Mouse (Mus musculus) bone marrow, adult 2 months (tissue): Measurements from ENCODE around the gene Rab8a. TPM values are rescaled to one million over a fixed set of nuclear protein-coding genes. Genes with fewer than 3 reads are reported as not detected.

Source experiments
- H3K27ac ChIP-seq: fragments of 200-500 bp; 2 replicates; pipeline ENCODE4 v1.5.1; 2012; ENCODE audit warnings: low read depth, mild to moderate bottlenecking, control low read depth, inconsistent platforms, low read length; ENCODE audit not compliant: control insufficient read depth, poor library complexity, insufficient read depth
- H3K4me1 ChIP-seq: fragments of 200-500 bp; 2 replicates; pipeline ENCODE4 v1.6.1; 2011; ENCODE audit warnings: low read length; ENCODE audit not compliant: control insufficient read depth, insufficient read depth
- H3K4me3 ChIP-seq: fragments of 200-500 bp; replicated peaks from 2 replicates; pipeline ENCODE3; 2011; ENCODE audit warnings: mild to moderate bottlenecking, low read depth, low read length, control low read depth; ENCODE audit not compliant: control insufficient read depth
- CTCF ChIP-seq: fragments of 200-500 bp; IDR thresholded peaks from 2 replicates; pipeline ENCODE4 v1.5.1; 2011; ENCODE audit warnings: low read length, control low read depth; ENCODE audit not compliant: control insufficient read depth, insufficient read depth
- POLR2A ChIP-seq: fragments of 200-500 bp; IDR thresholded peaks from 2 replicates; pipeline ENCODE4 v1.6.1; 2011; ENCODE audit warnings: low read depth, mild to moderate bottlenecking, control low read depth, low read length, borderline replicate concordance; ENCODE audit not compliant: control insufficient read depth
- WGBS: fragments of 180-500 bp; shearing (Covaris S2); methylation state at CpG from one replicate; pipeline ENCODE4 v1.1.7; 2018; 5-methylcytosine and 5-hydroxymethylcytosine counted together
- polyA plus RNA-seq: library from polyadenylated mRNA; stranded (reverse); fragments of >200 nt; gene quantifications from 2 replicates; pipeline ENCODE4 v1.2.4, GENCODE M21; 2011; ENCODE audit warnings: low replicate concordance; ENCODE audit not compliant: missing spikeins, insufficient read depth, insufficient read length

Rab8a gene
- polyA plus RNA-seq, 1 experiment = 38.5 TPM

- WGBS = 14% methylated on average over 3 of the region's 3 CpGs
- TF ChIP-seq POLR2A = no peak
- TF ChIP-seq CTCF = no peak
- Histone ChIP-seq H3K4me1 (peaks cover 2% of the 10 kb centered on the region; the same call in 1 of the 2 replicates), H3K4me3 (no peak overlapping the region), H3K27ac (peak overlapping the region; percentile 45; the same call in 1 of the 2 replicates)
Measured at GRCm38 (mm10) chr8:72151418-72152078, 9.5 kb upstream of the Rab8a start.

GRCm38 (mm10) chr8:72153382-72153781, 7.6 kb upstream of the Rab8a start:
- Histone ChIP-seq H3K27ac (no peak overlapping the region), H3K4me3 (no peak overlapping the region), H3K4me1 (peaks cover 2% of the 10 kb centered on the region; the same call in 1 of the 2 replicates)
- TF ChIP-seq POLR2A (no peak), CTCF (no peak)

- H3K4me1 ChIP-seq = peaks cover 6% of the 10 kb centered on the region
- TF ChIP-seq CTCF (no peak), POLR2A (no peak)
- H3K4me3 ChIP-seq = no peak overlapping the region
- H3K27ac ChIP-seq = no peak overlapping the region
- WGBS = 89% methylated on average over 2 of the region's 2 CpGs
Measured at GRCm38 (mm10) chr8:72158096-72158495, 2.9 kb upstream of the Rab8a start.

GRCm38 (mm10) chr8:72158726-72159125, 2.3 kb upstream of the Rab8a start:
- 75% methylated on average over 3 of the region's 3 CpGs for WGBS
- Histone ChIP-seq H3K4me1 (peaks cover 6% of the 10 kb centered on the region), H3K4me3 (no peak overlapping the region), H3K27ac (no peak overlapping the region)
- TF ChIP-seq CTCF (no peak), POLR2A (no peak)

GRCm38 (mm10) chr8:72160007-72160406, 993 bp upstream of the Rab8a start:
- 6% methylated on average over 3 of the region's 3 CpGs for WGBS
- TF ChIP-seq POLR2A = no peak
- no peak for TF ChIP-seq CTCF
- Histone ChIP-seq H3K4me1 (peaks cover 6% of the 10 kb centered on the region), H3K27ac (no peak overlapping the region; the same call in 1 of the 2 replicates), H3K4me3 (peak overlapping the region; percentile 66)

GRCm38 (mm10) chr8:72162821-72163220, 1.8 kb downstream of the Rab8a start:
- Histone ChIP-seq H3K4me3 (peak overlapping the region; percentile 7), H3K4me1 (peaks cover 6% of the 10 kb centered on the region), H3K27ac (peak overlapping the region; percentile 92; the same call in 1 of the 2 replicates)
- TF ChIP-seq POLR2A (no peak), CTCF (no peak)

- Histone ChIP-seq H3K4me3 (no peak overlapping the region), H3K4me1 (peaks cover 8% of the 10 kb centered on the region), H3K27ac (peak overlapping the region; percentile 95)
- WGBS = 55% methylated on average over 3 of the region's 3 CpGs
- no peak for TF ChIP-seq CTCF
- no peak for TF ChIP-seq POLR2A
Measured at GRCm38 (mm10) chr8:72169098-72169668, 8.2 kb downstream of the Rab8a start.

GRCm38 (mm10) chr8:72169681-72170249, 8.8 kb downstream of the Rab8a start:
- WGBS = 79% methylated on average over 3 of the region's 3 CpGs
- TF ChIP-seq CTCF = no peak
- no peak for TF ChIP-seq POLR2A
- Histone ChIP-seq H3K4me3 (no peak overlapping the region), H3K27ac (peak overlapping the region; percentile 95), H3K4me1 (peaks cover 8% of the 10 kb centered on the region)
